Mouse (Mus musculus): ENCODE measurements around the gene Rnft2.

Rnft2 gene

DNA sequence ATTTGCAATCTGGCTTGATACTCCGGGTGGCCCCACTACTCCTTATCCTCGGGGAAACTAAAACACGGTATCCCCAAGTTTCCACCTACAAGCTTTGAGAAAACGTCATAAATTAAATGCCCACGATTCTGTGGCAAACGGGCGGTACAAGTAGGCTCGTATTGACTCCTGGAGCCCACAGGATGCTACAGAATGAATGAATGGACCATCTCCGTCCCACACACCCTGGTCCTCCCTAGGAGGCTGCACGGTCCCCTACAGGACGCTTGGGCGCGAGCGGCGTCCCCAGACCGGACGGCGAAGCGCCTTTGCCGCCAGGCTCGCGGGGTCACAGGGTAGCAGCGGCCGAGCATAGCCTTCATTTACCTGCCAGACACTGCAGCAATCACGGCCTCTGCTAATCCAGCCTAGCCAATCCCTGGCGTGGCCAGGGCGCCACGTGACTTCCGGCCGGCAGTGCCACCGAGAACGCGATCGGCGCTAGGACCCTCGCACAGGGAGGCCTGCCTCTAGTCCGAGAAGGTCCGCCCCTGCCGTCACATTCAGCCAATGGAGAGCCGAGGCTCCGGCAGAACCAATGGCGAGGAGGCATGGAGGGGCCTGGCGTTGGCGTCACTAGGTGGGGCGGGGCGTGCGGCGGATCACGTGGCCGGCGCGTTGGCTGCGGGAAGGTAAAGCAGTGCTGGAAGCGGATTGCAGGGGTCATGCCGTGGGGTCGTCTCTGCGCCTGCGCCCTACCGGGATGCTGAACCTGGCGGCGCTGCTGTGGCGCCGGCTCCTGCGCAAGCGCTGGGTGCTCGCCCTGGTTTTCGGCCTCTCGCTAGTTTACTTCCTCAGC, at the start of gene Rnft2, which contains the start of gene 2410131K14Rik:
Rnft2 (minus strand) TSS at position 511 of the 838 bp plus-strand sequence.
2410131K14Rik (plus strand) TSS at position 622 of the 838 bp plus-strand sequence.
- peak; percentile 99 to 100 for DNase-seq (ENCODE audit: low spot score in 2 of 2)

DNA sequence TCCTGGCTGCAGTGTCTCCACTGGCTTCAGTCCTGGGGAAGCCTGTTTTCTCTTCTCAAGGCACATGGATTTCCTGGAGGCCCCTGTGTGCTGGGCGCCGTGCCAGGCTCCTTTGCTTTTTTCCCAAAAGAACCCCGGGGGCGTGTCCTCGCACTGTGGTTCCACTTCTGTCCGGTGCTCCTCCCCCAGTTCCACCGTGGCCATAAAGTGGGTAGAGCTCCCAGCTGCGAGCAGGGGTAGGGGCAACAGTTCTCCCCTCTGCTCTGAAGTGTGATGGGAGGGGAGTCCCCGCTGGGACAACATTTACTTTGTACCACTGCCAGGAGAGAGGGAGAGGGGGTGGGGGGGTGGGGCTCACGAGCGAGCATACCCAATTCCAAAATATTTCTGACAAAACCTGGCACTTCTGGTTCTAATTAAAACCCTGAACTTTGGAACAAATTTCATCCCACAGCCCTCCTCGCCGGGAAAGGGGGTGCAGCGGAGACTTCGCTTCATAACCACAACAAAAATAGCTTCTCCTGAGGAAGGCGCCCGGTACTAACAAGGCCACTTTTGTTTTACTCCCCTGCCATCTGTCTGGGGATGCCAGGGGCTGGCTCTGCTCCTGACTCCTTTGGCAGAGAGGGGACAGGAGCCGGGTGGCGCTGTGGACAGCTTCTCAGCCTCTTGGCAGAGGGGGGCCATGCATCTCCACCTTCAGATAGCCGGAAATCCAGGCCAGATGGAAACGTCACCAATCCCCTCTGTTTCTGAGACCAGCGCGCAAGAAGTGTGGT, 49.4 kb upstream of the Rnft2 start:
- peak; percentile 84 for DNase-seq (ENCODE audit: low spot score in 2 of 2)

DNA sequence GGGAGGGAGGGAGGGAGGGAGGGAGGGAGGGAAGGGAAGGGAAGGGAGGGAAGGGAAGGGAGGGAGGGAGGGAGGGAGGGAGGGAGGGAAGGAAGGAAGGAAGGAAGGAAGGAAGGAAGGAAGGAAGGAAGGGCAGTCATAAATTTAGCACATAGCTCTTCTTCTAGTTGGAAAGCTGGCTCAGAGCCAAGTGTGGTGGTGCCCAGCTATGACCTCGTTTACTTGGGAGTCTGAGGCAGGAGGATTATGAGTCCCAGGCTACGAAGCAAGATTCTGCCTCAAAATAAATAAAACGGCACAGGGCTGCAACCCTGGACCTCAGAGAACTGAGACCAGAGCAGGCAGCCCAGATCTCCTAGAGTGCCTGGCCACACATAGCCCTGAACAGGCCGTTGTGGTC, 47.6 kb upstream of the Rnft2 start:
- DNase-seq (ENCODE audit: low spot score in 2 of 2): no peak

DNA sequence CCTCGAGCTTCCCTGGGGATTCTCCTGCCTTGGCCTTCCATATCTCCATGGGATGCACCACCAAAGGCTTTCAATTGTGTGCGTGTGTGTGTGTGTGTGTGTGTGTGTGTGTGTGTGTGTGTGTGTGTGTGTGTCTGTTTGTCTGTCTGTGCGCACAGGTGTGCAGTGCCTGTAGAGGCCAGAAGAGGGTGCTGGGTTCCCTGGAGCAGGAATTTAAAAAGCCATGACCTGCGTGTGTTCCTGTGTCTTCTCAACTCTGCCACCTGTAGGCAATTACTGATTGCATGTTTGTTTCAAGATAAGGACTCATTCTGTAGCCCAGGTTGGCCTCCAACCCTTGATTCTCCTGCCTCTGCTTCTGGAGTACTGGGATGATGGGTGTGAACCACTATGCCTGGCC, 46.5 kb upstream of the Rnft2 start:
- DNase-seq (ENCODE audit: low spot score in 2 of 2): no peak

DNA sequence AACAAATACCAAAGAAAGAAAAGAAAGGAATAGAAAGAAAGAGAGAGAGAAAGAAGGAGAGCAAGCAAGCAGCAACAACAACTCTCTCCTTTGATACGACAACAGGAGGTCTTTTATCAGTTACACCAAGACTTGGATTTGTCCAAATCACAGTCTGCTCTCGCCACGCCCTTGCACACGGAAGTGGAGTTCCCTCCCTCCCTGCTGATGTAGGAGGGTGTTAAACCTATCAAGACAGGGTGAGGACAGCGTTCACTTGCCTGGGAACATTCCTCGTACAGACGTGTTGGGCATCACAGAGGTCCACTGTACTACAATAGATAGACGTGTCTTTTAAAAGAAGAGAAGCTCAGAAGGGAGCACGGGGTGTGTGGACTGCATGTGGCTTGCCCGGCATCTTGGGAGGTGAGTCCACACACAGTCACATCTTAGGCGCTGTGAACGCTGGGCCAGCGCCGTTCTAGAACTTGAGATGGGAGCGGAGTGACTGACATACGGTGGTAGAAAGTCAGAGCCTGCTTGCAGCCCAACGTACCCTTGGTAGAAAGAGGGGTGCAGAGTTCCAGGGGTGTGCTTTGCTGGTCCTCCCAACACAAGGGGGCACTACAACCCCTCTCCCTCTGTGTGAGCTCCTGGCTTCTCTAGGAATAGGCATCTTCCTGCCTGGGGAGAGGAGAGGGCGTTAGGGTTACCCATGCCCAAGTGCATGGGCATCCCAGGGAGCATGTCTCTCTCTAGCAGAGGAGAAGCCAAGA, 33.0 kb upstream of the Rnft2 start:
- DNase-seq (ENCODE audit: low spot score in 2 of 2): no peak

DNA sequence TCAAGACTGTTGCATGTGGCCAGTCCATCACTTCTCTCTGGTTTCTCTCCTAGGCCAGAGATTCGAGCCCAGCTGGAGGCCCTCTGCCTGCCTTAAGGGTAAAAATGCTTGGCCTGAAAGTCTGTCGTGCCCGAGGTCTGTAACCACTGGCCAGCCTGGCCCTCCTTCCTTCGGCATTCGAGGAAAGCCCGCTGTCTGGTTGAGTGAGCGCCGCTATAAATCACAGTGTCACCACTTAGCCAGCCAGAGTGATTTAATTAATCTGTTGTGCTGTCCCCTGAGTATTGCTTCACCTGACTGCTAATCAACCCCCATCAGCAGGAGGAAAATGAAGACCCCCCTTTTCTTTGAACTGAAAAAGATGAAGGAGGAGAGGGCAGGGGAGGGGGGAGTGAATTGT, 31.8 kb upstream of the Rnft2 start:
- no peak for DNase-seq (ENCODE audit: low spot score in 2 of 2)

DNA sequence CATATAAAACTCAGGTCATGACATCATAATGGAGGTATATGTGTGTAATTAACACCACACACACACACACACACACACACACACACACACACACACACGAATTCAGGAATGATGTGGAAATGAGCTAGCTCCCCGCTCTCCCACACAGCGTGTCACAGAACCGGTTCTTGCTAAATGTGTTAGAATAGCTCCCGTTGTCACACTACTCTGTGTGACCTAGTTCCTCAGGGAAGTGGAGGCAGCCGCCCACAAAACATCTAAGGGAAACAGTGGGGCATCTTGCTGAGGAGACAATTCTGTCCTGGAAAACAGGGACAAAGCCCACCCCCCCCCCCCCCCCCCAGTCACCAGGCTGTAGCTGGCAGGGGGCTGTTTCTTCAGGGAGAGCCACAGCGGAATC, 31.4 kb upstream of the Rnft2 start:
- DNase-seq (ENCODE audit: low spot score in 2 of 2): peak in 1 of 2 experiments; percentile 48

- DNase-seq (ENCODE audit: low spot score in 2 of 2): peak in 1 of 2 experiments; percentile 50
Measured at GRCm38 (mm10) chr5:118274546-118274945, 29.6 kb upstream of the Rnft2 start.

- no peak for DNase-seq (ENCODE audit: low spot score in 2 of 2)
Measured at GRCm38 (mm10) chr5:118273446-118273845, 28.5 kb upstream of the Rnft2 start.

DNA sequence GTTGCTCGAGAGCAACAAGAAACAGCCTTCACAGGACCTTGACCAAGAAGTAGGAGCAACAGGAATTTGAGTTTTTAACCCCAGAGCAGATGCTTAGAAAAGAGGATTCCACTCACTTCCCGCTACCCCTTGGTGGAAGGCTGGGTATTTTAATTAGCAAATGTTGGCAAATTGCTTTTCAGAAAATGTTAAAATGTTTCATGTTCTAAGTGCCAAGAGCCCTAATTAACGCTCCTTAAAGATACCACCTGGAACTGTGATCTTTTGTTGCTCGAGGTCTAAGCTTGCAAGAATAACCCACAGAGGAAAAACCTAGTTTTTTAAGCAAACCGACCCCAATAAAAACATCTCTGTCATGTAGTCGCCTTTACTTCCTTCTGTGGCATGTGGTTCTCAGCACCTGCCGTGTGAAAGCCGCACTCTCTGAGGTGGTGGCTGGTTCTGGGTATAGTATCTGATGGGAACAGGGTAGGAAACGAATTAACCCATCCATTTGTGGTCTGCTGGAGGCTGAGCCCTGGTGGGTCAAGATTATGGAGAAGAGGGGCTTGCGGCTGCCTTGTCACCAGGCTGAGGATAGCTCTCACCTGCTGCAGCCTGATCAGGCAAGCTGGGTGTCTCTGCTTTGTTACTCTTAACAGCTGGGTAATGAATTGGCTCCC, 26.7 kb upstream of the Rnft2 start:
- no peak for DNase-seq (ENCODE audit: low spot score in 2 of 2)

DNA sequence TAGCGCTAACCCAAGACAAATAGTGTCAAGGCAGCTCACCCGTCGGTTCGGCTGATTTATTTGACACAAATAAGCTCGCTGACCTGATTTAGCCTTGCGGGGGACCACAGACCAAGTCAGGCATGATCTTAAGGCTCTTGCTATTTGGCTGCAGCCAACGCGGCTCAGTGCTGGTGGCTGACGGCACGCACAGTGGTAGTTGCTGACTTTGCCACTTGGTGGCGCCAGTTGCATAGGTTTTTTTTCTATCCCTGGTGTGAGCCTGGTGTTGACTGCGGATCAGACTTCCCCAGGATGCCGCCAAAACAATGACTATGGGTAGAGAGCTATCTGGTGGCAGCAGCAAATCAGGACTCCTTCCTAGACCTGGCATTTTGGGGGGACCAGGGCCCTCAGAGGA, 24.1 kb upstream of the Rnft2 start:
- DNase-seq (ENCODE audit: low spot score in 2 of 2): peak; percentile 60 to 88

DNA sequence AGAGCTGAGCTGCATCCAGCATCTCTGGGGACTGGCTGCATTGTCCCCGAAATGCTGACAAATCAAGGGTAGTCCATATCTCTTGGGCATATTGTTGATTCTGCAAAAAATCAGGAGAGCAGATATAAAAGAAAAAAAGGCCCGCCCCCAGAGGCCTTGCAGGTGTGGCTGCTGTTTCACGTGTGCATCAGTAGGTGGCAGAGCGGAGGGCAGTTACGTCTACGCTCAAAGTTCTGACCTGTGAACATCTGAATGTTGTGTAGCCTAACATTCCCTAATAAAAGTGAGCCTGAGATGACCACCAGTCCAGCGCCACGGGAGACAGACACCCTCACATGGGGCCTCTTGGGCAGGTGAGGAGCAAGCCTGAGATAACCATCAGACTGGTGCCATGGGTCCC, 21.4 kb upstream of the Rnft2 start:
- DNase-seq (ENCODE audit: low spot score in 2 of 2): no peak

- no peak for DNase-seq (ENCODE audit: low spot score in 2 of 2)
Measured at GRCm38 (mm10) chr5:118265366-118265765, 20.4 kb upstream of the Rnft2 start.

DNA sequence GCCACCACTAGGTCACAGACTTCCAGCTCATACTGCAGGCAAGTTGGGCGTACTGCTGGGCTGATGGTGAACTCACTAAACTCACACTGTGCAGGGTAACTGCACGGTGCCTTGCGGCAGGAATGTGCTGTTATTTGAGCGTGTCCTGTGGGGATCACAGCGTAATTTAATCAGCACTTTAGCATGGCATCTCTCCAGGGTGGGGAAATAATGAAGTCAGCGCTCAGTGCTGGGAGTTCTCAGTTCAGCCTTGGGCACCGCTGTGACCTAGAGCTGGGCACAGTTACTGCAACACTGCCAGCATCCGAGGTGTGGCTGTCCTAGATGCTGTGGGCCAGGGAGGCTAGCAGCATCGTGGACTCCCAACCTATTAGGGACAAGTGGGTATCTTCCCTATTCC, 19.4 kb upstream of the Rnft2 start:
- DNase-seq (ENCODE audit: low spot score in 2 of 2): no peak

GRCm38 (mm10) chr5:118262418-118262817, 17.5 kb upstream of the Rnft2 start:
- no peak for DNase-seq (ENCODE audit: low spot score in 2 of 2)

GRCm38 (mm10) chr5:118261181-118261580, 16.3 kb upstream of the Rnft2 start:
- no peak for DNase-seq (ENCODE audit: low spot score in 2 of 2)

DNA sequence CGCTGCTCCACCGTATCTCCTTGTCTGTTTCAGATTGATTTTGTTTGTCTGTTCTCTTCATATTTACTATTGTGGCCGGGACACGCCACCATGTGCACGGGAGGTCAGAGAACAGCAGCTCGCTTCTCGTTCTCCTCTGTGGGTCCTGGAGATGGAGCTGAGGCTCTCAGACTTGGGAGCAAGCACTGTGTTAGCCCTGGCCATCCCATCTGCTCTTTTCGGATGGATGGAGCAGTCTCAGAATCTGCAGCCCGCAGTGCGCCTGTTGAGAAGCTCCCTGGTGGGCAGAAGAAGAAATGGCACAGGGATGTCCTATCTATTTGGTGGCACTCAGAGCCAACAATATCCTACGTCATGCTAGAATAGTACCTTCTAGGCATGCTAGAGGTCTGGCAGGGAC, 15.7 kb upstream of the Rnft2 start:
- DNase-seq (ENCODE audit: low spot score in 2 of 2): no peak

DNA sequence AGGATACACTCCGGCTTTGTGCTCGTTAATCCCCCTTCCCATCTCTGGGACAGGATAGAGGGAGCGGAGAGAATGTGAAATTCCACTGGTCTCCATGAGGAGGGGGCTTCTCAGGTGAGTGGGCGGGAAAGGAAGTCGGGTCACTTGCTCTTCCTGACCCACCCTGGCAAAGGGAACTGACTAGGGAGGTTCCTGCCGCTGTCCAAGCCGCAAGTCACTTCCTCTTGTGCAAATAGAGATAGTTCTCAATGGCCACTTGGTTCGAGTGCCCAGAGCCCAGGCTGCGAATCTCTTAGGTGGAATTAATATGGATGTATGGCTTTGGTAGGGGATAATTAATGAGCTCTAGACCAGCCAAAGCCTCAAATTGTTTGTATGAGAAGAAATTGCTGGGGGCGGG, 15.1 kb upstream of the Rnft2 start:
- DNase-seq (ENCODE audit: low spot score in 2 of 2): no peak

- no peak for DNase-seq (ENCODE audit: low spot score in 2 of 2)
Measured at GRCm38 (mm10) chr5:118259636-118260035, 14.7 kb upstream of the Rnft2 start.

DNA sequence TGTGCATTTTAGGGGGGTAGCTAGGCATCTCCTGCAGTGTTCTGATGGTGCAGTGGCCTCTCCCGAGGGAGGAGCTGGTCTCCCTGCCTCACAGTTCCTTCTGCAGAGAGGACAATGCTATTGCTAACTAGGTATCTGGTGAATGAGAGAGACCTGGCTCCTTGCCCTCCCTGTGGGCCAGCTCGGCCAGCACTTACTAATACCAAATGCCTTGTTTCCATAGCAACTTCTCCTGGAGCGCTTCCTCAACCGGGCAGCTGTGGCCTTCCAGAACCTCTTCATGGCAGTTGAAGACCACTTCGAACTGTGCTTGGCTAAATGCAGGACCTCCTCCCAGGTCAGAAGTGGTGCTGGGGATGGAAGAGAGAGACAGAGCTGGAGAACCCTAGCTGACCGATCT, 14.2 kb upstream of the Rnft2 start:
- DNase-seq (ENCODE audit: low spot score in 2 of 2): no peak

- DNase-seq (ENCODE audit: low spot score in 2 of 2): no peak
Measured at GRCm38 (mm10) chr5:118256981-118257380, 12.1 kb upstream of the Rnft2 start.

GRCm38 (mm10) chr5:118253551-118253950, 8.6 kb upstream of the Rnft2 start:
- no peak for DNase-seq (ENCODE audit: low spot score in 2 of 2)

Data from frontal cortex, postnatal 10 days (tissue).